Mouse (Mus musculus): Measurements from ENCODE around the gene Kitl.

- TF ChIP-seq POLR2A (IDR thresholded peaks at IDR 0.05; ENCODE audit: borderline replicate concordance, low read depth, low read length) (no peak), CTCF (IDR thresholded peaks at IDR 0.05; ENCODE audit: low read depth, low read length) (no peak)
Observed at GRCm38 (mm10) chr10:100017771-100018070, 2.3 kb downstream of the Kitl start.
